Mouse (Mus musculus) stomach, embryonic 14.5 days (tissue): ENCODE measurements around the gene Lmcd1. TPM values are rescaled to one million over a fixed set of nuclear protein-coding genes. Genes with fewer than 3 reads are reported as not detected.
"Not testable (repeated sequence)": the region's sequence is repeated elsewhere in the genome, so short reads cannot be mapped to it uniquely, and the experiment has no call there.

Experiments
- ATAC-seq: fragments of 200-750 bp; cut with Nextera tagmentation; 2 replicates; pipeline ENCODE4 v1.8.0; 2017; ENCODE audit warnings: low read depth, moderate TSS enrichment; ENCODE audit not compliant: insufficient number of reproducible peaks, insufficient read depth, low FRiP score
- H3K27ac ChIP-seq: fragments of 300-500 bp; sonication (generic); 2 replicates; pipeline ENCODE4 v1.5.1; 2014; ENCODE audit warnings: mild to moderate bottlenecking, low read length, moderate library complexity, mixed read lengths
- H3K27me3 ChIP-seq: fragments of 300-500 bp; sonication (generic); 2 replicates; pipeline ENCODE4 v1.6.1; 2014; ENCODE audit warnings: low read length, control low read depth, mixed read lengths; ENCODE audit not compliant: control insufficient read depth, insufficient read depth
- H3K36me3 ChIP-seq: fragments of 300-500 bp; sonication (generic); 2 replicates; pipeline ENCODE4 v1.6.1; 2014; ENCODE audit warnings: mild to moderate bottlenecking, control low read depth, low read length, moderate library complexity, mixed read lengths; ENCODE audit not compliant: control insufficient read depth, insufficient read depth
- H3K4me1 ChIP-seq: fragments of 300-500 bp; sonication (generic); 2 replicates; pipeline ENCODE4 v1.6.1; 2014; ENCODE audit warnings: low read length, control low read depth, mixed read lengths; ENCODE audit not compliant: control insufficient read depth, insufficient read depth
- H3K4me2 ChIP-seq: fragments of 300-500 bp; sonication (generic); replicated peaks from 2 replicates; pipeline ENCODE4 v1.6.1; 2014; ENCODE audit warnings: low read depth, low read length, control low read depth
- H3K4me3 ChIP-seq: fragments of 300-500 bp; sonication (generic); 2 replicates; pipeline ENCODE4 v1.5.1; 2014; ENCODE audit warnings: low read depth, low read length, control low read depth
- H3K9ac ChIP-seq: fragments of 300-500 bp; sonication (generic); replicated peaks from 2 replicates; pipeline ENCODE4 v1.6.1; 2014; ENCODE audit warnings: low read depth, mild to moderate bottlenecking, control low read depth, low read length, moderate library complexity, mixed read lengths
- H3K9me3 ChIP-seq: fragments of 300-500 bp; sonication (generic); 2 replicates; pipeline ENCODE4 v1.6.1; 2016; ENCODE audit warnings: low read depth, low read length, control low read depth; ENCODE audit not compliant: control insufficient read depth
- WGBS: fragments of 180-500 bp; shearing (Covaris S2); extraction: QIAGEN DNeasy Blood & Tissue Kit; methylation state at CpG from one replicate; pipeline ENCODE4 v1.1.7; 2014; 5-methylcytosine and 5-hydroxymethylcytosine counted together
- polyA plus RNA-seq: library from polyadenylated mRNA; unstranded; fragments of >200 nt; fragmentation: Nextera tagmentation; extraction: Ambion mirVana; gene quantifications from 2 replicates; pipeline ENCODE4 v1.2.1, GENCODE M21; 2014

The Lmcd1 gene
- polyA plus RNA-seq, result 6.9 and 10.8 TPM in 2 replicates

DNA sequence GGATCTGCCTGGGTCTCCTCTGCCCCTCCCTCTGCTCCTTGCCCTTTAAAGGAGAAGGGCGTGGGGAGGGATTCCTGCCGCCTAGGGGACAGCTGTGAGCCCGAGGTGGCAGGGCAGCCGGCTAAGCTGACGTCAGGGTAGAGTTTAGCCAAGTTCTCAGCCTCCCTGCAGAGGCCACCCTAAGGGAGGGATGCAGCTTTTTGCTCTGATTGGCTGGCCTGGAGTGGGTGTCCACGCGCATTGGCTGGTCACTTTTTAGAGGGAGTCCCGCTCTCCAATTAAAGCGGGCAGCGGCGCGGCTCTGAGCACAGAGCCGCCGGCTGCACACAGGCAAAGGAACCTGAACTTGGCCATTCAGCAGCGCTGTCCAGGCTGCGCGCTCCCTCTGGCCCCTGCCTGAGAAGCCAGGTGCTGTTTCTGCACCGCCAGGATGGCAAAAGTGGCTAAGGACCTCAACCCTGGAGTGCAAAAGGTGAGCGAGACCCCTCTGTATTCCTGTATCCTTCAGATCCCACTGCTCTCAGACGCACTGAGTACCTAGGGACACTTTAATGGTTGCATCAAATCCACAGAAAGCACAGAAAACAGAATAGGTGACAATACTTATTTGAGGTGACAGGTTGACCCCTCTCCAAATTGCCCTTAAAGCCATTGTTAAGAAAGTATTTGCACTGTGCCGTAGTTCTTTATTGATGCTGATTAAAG is at the start of gene Lmcd1:
Gene Lmcd1 (plus strand): TSS at position 258 of the 705 bp plus-strand sequence.
- H3K9ac ChIP-seq, result no peak within 1 kb of the TSS
- no peaks in the 10 kb centered on the region for H3K36me3 ChIP-seq
- H3K27ac ChIP-seq, result peak within 1 kb of the TSS; percentile 16; the same call in 1 of the 2 replicates
- H3K4me3 ChIP-seq, result peak within 1 kb of the TSS; percentile 24
- peaks cover 16% of the 10 kb centered on the region; the same call in 1 of the 2 replicates for H3K4me1 ChIP-seq
- no peaks in the 10 kb centered on the region for H3K9me3 ChIP-seq
- 4% methylated on average over 21 of the region's 21 CpGs for WGBS
- ATAC-seq, result peak; percentile 94
- H3K27me3 ChIP-seq, result no peaks in the 10 kb centered on the region
- H3K4me2 ChIP-seq, result peak within 1 kb of the TSS; percentile 55

DNA sequence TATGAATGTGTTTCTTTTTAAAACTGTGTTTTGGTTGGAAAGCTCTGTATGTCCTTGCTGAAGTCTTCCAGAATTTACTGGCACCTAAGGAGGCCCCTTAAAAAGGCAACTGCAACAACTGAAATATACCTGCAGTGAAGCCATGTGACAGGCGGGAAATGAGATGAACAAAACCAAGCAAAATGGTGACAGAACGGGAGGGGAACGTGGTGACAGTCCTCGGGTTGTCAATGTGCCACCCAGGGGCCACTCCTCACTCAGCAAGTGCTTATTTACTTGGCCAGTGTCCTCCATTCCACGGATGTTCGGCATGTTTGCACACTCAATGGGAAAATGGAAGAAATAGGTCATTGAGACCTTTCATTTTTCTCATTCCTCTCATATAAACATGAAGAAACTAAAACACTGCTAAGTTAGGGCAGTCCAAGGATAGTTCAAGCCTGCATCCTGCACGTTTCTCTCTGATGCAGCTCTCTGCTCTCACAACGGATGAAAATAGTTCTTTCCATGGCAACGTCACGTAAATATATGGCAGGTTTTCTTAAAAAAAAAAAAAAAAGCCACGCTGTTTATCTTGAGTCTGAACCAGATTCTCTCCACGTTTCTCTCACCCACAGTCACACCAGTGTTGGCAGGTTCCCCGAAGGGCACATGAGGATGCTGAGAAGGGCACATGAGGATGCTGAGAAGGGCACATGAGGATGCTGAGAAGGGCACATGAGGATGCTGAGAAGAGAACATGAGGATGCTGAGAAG is 49.5 kb upstream of the Lmcd1 start:
- 66% methylated on average over 13 of the region's 13 CpGs for WGBS
- no peak for ATAC-seq
- H3K27me3 ChIP-seq, result no peaks in the 10 kb centered on the region

DNA sequence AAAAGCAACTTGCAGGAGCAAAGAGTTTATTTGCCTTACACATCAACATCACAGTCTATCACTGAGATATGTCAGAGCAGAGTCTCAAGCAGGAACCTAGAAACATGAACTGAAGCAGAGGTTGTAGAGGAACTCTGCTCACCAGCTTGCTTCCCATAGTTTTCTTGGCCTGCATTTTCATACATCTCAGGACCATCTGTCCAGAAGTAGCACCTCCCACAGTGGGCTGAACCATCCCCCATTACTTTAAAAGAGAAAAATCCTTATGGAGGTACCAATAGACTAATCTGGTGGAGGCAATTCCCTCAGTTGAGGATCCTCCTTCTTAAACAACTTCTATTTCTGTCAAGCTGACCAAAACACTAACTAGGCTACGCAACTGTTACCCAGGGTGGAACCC is 36.8 kb upstream of the Lmcd1 start:
- Histone ChIP-seq H3K27me3 (no peaks in the 10 kb centered on the region), H3K9me3 (no peaks in the 10 kb centered on the region), H3K9ac (no peak overlapping the region), H3K4me1 (no peaks in the 10 kb centered on the region), H3K4me3 (no peak overlapping the region), H3K27ac (no peak overlapping the region), H3K4me2 (no peak overlapping the region), H3K36me3 (no peaks in the 10 kb centered on the region)
- ATAC-seq, result no peak
- WGBS, result 82% methylated on average over 1 of the region's 1 CpGs

More for the DNA sequence above, 49.5 kb upstream of the Lmcd1 start:
- Histone ChIP-seq H3K4me1 (no peaks in the 10 kb centered on the region), H3K4me2 (no peak overlapping the region), H3K9me3 (no peaks in the 10 kb centered on the region), H3K27ac (no peak overlapping the region), H3K36me3 (no peaks in the 10 kb centered on the region), H3K9ac (no peak overlapping the region), H3K4me3 (no peak overlapping the region)

DNA sequence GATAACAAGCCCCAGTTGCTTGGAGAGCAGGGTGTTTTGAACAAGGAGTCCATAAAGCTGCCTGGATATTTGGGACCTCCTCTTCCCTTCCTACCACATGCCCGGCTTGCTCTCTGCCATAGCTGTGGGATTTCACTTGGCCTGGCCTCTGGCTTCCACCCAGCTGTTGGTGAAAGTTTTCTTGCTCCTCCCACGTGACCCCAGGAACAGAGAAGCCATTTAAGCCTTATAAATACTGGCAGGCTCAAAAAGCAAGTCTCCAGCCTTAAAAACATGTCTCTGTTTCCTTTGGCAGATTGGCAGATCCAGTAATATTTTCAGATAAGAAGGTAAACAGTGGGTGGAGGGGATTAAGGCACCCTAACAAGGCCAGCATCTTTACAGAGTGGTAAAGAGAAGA is 31.3 kb upstream of the Lmcd1 start:
- Histone ChIP-seq H3K27ac (no peak overlapping the region), H3K9me3 (no peaks in the 10 kb centered on the region), H3K36me3 (no peaks in the 10 kb centered on the region), H3K4me1 (no peaks in the 10 kb centered on the region), H3K27me3 (no peaks in the 10 kb centered on the region), H3K9ac (no peak overlapping the region), H3K4me3 (no peak overlapping the region), H3K4me2 (no peak overlapping the region)
- 58% methylated on average over 2 of the region's 2 CpGs for WGBS
- ATAC-seq, result no peak

DNA sequence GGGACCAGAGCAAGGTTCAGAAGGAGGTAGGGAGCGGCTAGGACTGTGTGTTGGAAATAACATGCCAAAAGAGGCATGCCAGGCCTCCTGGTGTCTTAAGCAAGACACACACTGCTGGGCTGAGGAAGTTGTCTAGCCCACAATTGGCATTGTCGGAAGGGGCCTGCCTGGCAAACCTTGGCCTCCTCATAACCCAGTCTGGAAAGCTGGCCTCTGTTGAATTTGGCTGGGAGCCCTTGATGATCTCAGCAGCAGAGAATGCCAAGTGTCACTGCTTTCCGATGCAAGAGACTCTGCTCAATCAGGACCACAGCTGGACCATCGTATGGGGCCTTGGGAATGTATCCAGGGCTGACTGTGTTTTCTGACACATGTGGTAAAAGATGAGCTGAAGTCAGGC is 27.9 kb upstream of the Lmcd1 start:
- Histone ChIP-seq H3K9ac (no peak overlapping the region), H3K4me2 (no peak overlapping the region), H3K9me3 (no peaks in the 10 kb centered on the region), H3K27ac (no peak overlapping the region), H3K4me3 (no peak overlapping the region), H3K27me3 (no peaks in the 10 kb centered on the region), H3K36me3 (no peaks in the 10 kb centered on the region), H3K4me1 (no peaks in the 10 kb centered on the region)
- 37% methylated on average over 4 of the region's 4 CpGs for WGBS
- 0 out of 2 replicates have a peak, but pooled peaks have one; percentile 42 for ATAC-seq

DNA sequence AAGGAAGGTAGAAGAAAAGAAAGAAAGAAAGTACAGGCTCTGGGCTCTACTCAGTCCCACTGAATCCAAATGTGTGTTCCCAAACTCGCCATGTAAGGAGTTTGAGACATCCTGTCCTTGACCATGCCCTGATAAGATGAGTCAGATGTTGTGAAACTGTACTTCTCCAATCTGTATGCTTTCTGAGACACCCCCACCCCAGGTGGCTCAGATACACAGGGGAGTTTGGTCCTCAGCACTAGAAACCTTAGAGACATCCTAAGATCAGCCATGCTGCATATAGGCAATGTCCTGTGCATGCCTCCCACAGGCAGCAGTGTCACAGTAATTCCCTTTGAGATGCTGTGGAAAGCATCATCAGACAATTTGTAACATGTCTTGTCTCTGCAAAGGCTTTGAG is 26.9 kb upstream of the Lmcd1 start:
- Histone ChIP-seq H3K9ac (no peak overlapping the region), H3K4me2 (no peak overlapping the region), H3K36me3 (no peaks in the 10 kb centered on the region), H3K4me1 (no peaks in the 10 kb centered on the region), H3K27ac (no peak overlapping the region), H3K9me3 (no peaks in the 10 kb centered on the region), H3K4me3 (no peak overlapping the region), H3K27me3 (no peaks in the 10 kb centered on the region)
- 94% methylated on average over 1 of the region's 1 CpGs for WGBS
- ATAC-seq, result no peak

DNA sequence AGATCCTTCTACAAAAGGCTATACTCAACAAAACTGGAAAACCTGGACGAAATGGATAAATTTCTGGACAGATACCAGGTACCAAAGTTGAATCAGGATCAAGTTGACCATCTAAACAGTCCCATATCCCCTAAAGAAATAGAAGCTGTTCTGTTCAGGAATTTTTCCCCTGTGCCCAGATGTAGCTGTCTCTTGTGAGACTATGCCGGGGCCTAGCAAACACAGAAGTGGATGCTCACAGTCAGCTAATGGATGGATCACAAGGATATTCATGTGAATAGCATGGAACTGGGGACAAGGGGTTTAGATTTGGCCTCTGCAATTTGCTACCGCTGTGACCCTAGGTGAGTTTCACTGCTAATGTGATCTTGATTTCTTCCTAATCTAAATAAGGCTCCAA is 19.6 kb upstream of the Lmcd1 start:
- not testable (repeated sequence) for H3K9me3 ChIP-seq, H3K27ac ChIP-seq, H3K27me3 ChIP-seq, ATAC-seq, H3K4me3 ChIP-seq, H3K9ac ChIP-seq, H3K4me1 ChIP-seq, H3K4me2 ChIP-seq, H3K36me3 ChIP-seq
- 92% methylated on average over 2 of the region's 3 CpGs for WGBS

DNA sequence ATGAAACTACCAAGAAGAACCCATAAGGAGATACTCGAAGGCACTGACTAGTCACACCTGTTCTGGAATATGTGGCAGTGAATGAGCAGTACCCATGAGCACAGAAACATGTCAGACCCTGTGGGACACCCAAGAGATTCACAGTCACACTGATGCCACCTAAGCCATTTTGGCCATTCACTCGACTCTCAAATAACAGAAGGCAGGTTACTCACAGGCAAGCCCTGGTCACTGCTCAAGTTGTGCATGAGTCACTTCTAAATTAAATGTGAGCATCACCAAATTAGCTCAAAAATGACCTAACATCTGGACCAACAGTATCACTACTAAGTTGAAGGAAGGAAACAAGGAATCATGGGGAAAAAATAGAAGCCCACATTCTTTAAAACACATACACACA is 18.6 kb upstream of the Lmcd1 start:
- no peak for ATAC-seq
- Histone ChIP-seq H3K9me3 (no peaks in the 10 kb centered on the region), H3K27me3 (no peaks in the 10 kb centered on the region), H3K27ac (no peak overlapping the region), H3K4me3 (no peak overlapping the region), H3K4me2 (no peak overlapping the region), H3K4me1 (no peaks in the 10 kb centered on the region), H3K9ac (no peak overlapping the region), H3K36me3 (no peaks in the 10 kb centered on the region)
- WGBS, result 87% methylated on average over 2 of the region's 2 CpGs
